Mouse (Mus musculus): ENCODE data around the gene Clstn3.
"Not testable (repeated sequence)": the region's sequence is repeated elsewhere in the genome, so short reads cannot be mapped to it uniquely, and the experiment has no call there.

The Clstn3 gene

DNA sequence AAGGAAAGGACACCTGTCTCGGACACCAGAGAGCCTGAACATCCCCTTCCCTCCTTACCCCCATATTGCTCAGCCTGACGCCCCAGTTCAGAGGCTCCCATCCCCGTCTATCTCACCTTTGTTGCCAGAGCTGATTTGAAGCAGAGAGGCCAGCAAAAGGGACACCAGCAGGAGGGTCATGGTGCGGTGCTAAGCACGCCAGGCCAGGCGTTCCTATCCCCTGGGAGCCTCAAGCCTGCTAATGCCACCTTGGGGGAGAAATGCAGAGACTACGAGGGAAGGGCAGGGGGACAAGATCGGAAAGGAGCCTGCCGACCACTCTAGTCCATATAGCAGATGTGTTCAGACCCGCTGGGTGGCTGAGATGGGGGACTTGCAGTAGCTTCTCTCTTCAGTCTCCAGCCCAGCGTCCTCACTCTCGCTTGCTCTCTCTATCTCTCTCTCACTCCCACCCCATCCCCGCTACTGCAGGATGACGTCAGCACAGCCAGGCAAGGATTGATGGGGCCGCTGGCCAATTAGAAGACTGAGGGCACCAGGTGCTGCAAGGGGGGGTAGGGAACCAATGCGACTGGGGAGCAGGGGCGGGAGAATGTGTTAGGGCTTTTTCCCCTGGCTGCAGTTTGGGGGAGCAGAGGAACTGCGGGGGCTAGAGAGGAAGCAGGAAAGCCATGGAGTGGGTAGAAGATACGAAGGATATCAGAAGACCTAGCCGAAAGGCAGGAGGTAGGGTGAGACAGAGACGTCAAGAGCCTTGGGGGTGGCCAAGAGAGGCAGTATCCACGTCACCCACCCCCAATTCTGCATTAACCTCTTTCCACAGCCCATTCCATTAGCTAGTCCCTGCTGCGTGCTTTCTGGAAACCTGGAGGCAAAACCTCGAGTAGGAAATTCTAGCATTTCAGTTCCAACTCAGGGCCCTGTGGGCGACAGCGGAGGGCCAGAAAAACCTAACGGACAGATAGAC lies at the start of gene Clstn3:
Gene Clstn3 (minus strand): TSS at position 490 of the 967 bp plus-strand sequence.
- DNase-seq: peak; percentile 54

- DNase-seq: peak; percentile 77
Observed at GRCm38 (mm10) chr6:124512355-124512836, 47.8 kb upstream of the Clstn3 start, which contains the start of gene C1ra. C1ra (plus strand) TSS chr6:124512405.

GRCm38 (mm10) chr6:124511936-124512335 lies 47.3 kb upstream of the Clstn3 start:
- no peak for DNase-seq

- peak; percentile 26 for DNase-seq
Observed at GRCm38 (mm10) chr6:124509192-124509591, 44.6 kb upstream of the Clstn3 start.

GRCm38 (mm10) chr6:124508292-124508691 lies 43.7 kb upstream of the Clstn3 start:
- no peak for DNase-seq

- no peak for DNase-seq
Observed at GRCm38 (mm10) chr6:124506991-124507390, 42.4 kb upstream of the Clstn3 start.

DNA sequence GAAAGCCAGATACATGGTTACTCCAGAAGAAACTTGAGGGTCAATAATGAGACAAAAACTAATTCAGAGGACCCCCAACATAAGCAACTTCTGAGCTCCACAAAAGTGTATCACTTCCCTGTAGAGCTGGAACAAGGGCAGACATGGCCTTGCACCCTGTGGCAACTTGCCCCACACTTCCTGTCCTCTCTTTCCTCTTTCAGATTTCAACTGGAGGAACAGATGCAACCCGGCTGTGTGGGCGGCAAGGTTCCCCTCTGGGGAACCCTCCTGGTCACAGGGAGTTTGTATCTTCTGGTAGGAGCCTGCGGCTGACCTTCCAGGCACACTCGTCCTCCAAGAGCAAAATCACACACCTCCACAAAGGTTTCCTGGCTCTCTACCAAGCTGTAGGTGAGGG lies 40.4 kb upstream of the Clstn3 start:
- DNase-seq: no peak

DNA sequence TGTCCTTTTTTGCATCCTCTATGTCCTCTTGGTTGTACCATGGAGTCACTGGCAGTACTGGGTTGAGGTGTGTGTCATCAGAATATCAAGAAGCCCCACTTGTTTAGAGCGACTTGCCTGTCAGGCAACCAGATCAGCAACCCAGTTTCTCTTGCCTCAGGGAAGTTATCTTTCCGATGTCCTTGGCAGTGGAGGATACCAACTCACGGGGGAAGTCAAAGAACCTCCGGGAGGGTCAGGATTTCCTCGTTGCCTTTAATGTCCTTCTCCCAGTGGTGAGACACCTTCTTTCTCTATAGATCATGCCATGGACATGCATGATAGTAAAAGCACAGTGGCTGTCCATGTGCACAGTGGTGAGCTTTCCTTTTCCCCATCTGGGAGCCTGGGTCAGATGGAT lies 37.4 kb upstream of the Clstn3 start:
- DNase-seq: no peak

DNA sequence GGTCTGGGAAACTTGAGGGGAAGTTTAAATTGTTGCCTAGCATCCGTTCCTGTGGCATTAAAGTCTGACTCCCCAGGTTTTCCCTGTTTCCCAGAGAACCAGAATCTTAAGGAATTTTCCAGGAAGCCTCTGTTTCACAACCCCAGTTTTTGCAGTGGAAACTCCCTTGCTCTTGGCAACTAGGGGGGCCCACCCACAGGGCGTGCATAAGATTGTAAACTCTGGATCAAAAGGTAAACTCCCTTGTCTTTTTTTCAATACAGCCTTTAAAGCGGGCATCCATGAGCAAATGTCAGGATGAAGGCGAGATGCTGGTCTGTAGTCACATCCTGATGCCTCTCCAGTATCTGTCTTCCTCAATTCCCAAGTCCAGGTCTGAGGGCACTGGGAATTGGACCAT lies 36.9 kb upstream of the Clstn3 start:
- DNase-seq: no peak

DNA sequence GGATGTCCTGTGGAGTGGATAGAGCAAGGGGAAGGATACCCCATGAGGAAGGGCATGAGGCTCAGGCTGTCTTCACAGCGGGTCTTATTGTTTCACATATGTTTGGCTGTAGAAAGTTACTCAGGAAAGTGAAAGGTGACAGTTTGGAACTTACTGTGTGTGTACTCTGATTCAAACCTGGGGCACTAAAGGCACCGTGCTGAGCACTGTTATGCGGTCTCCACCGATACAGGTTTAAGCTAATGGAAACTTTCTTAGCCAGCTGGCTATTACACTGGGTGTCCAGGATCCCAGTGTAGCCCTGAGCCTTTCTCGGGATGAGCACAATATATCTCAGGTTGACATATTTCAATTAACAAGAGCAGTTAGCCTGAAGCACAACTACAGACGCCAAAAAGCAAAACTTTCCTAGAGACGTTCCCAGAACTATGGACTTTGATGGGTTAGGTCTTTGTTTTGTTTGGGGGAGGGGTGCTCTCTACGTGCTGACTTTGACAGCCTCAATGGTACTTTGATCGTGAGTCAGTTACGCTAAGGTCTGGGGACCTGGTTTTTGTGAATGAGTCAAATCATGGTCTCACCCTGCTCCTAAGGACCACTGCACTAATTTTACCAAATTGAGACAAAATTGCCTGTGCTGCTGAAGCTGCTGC lies 35.4 kb upstream of the Clstn3 start:
- DNase-seq: peak; percentile 60

DNA sequence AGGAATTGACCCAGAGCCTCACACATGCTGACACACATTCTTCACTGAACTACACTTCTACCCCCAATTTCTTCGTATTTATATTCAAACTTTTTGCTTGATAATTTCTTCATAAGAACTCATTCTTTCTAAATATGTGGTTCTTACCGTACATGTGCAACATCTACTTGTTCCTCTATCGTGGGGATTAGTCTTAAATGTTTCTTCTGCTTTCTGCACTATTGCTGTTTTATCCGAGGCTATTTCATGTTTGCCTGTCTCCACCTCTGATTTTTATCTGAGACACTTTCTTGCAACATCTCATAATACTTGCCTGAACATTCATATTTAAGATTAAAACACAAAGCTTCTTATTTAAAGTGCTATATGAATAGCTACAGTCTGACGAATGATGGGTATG lies 31.5 kb upstream of the Clstn3 start:
- DNase-seq: no peak

GRCm38 (mm10) chr6:124493886-124494285 lies 29.3 kb upstream of the Clstn3 start:
- DNase-seq: no peak

- DNase-seq: peak; percentile 96
Observed at GRCm38 (mm10) chr6:124492842-124493561, 28.4 kb upstream of the Clstn3 start, which contains the start of gene C1rl. C1rl (plus strand) TSS chr6:124493113.

DNA sequence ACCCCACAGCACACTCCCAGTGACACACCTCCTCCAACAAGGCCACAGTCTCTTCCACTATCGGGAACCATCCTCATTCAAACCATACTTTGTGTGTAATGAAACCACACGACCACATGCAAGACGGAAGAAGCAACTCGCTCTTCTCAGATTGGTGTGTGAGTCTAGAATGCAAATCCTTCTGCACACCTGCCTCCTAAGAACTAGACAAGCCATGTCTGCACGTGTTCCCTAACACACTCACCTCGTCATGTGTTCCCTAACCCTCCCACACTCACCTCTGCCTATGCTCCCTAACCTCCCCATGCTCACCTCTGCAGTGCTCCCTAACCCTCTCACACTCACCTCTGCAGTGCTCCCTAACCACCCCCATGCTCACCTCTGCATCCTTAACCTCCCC lies 26.8 kb upstream of the Clstn3 start:
- DNase-seq: no peak

GRCm38 (mm10) chr6:124488952-124489351 lies 24.4 kb upstream of the Clstn3 start:
- no peak for DNase-seq

DNA sequence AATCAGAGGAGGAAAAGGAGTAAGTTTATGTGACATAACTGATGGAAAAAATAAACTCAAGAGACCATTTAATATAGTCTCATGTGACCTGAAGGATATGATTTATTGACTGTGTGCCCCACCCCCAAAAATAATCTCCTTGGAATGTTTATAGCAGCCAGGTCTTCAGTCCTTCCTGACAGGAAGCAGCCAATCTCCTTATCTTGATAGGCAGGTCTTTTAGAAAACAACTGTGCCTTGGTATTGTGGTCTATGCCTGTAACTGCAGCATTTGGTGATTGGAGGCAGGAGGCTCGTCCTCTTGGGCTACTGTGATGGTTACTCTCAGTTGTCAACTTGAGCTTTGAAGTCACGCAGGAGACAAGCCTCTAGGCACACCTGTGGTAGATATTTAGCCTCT lies 22.9 kb upstream of the Clstn3 start:
- DNase-seq: no peak

- DNase-seq: no peak
Observed at GRCm38 (mm10) chr6:124485414-124486144, 21.0 kb upstream of the Clstn3 start.

GRCm38 (mm10) chr6:124484851-124485250 lies 20.3 kb upstream of the Clstn3 start:
- DNase-seq: peak; percentile 44

DNA sequence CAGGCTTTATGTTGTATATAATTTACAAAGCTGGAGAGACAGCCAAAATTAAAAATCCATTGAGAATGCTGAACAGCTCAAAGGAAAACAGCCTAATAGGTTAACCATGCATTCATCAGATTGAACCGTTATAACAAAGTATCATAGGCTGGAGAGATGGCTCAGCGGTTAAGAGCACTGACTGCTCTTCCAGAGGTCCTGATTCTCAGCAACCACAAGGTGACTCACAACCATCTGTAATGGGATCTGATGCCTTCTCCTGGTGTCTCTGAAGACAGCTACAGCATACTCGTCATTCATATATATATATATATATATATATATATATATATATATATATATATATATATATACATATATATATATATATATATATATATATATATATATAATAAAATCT lies 19.2 kb upstream of the Clstn3 start:
- not testable (repeated sequence) for DNase-seq

DNA sequence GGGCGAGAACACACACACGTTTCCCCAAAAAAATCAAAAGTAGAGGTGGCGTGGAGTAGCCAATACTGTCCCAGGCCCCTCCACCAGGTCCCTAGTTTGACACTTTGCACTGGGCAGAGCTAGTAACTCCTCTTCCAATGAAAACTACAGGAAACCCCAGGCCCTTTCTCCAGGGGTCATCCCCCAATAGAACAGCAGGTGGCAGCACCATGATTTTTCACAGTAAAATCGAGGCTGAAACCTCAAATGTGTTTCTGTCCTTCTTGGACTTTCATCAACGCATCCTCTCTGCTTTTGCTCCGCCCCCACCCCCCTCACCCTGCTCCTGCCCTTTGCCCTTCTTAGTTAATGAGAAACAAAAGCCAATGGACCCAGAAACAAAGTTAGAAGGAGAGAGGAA lies 17.0 kb upstream of the Clstn3 start:
- DNase-seq: peak; percentile 90

GRCm38 (mm10) chr6:124480295-124480694 lies 15.7 kb upstream of the Clstn3 start:
- DNase-seq: peak; percentile 67

- no peak for DNase-seq
Observed at GRCm38 (mm10) chr6:124479573-124479930, 15.0 kb upstream of the Clstn3 start.

Data from kidney, adult 9 months (tissue).